Mouse (Mus musculus) cerebellum, adult 18-20 months (tissue): Measurements from ENCODE around the gene N4bp2.
"Not testable (repeated sequence)": the region's sequence is repeated elsewhere in the genome, so short reads cannot be mapped to it uniquely, and the experiment has no call there.

Experiments used
- DNase-seq, 2 experiments: peaks; one replicate each; pipeline ENCODE4 v3.0.0; 2021

Gene N4bp2

DNA sequence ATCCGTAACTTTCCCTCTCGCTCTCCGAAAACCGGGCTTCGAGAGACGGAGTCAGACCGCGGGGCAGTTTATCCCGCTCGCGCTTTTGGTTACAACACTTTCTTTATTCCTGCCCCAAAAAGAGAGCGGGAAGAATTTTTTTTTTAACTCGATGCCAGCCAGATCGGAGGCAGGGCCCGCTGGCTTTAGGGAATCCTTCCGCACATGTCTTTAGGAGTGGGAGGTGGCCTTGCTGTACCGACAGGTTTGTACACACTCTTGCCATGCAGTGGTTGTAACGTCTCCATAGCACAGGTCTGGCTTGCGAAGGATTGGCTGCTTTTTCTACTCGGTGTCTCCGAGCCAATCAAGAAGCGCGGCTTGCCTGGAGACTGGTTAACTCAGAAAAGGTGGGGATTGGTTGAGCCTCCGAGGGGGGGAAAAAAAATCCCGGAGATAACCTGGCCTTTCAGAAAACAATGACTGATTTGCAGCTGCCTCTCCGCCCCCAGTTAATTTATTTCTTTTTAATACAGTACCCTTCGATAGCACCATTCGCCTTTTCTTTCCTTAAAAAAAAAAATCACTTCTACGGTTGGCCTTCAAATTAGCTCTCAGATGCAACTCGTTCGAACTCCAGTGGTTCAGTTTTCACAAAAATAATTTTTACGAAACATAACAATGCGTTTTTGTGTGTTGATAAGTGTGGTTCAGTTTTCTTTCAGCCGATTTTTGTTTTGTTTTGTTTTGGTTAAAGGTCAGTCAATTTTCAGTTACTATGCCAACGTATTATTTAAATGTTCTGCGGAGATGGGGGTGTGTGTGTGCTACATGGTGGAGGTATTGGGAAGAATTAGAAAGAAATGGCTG is 1.7 kb downstream of the N4bp2 start:
- peak; percentile 81 to 92 for DNase-seq

GRCm38 (mm10) chr5:65765635-65765911 is 2.3 kb downstream of the N4bp2 start:
- no peak for DNase-seq

DNA sequence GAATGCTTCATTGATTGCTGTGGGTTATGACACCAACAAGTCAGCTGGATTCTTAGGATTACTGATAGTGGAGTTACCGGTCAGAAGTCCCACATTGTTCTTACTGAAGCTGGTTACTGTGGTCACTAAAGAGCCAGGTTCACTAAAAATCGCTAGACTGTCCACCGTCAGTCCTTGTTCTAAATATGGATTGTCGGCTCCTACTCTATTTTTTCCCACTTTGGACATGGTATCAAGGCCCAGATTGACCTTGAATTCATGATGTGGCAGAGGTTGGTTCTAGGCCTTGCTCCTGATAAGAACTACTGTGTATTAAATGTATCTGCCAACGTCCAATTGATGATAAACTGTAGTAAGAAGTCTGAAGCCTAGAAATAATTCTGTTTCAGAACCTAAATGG is 4.7 kb downstream of the N4bp2 start:
- DNase-seq, result no peak

DNA sequence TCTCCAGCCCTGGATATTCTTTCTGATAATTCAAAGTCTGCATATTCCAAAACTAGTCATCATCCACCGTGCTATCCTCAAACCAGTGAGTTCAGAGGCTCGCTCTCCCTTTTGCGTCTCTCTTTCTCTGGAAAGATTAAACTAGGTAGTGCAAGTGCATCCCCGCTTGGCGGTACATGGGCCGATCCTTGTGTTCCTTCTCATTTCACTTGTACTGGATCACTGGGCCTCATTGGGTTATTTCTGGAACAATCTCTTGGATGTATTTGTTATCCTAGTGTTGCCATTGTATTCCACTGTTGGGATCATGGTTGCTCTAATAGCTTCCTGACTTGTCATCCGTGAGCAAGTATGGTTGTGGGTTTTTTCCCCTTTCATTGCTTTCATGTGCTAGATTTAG is 6.7 kb downstream of the N4bp2 start:
- no peak for DNase-seq

- DNase-seq, result no peak
Measured at GRCm38 (mm10) chr5:65770493-65770892, 7.2 kb downstream of the N4bp2 start.

- not testable (repeated sequence) for DNase-seq
Measured at GRCm38 (mm10) chr5:65773957-65774356, 10.6 kb downstream of the N4bp2 start.

DNA sequence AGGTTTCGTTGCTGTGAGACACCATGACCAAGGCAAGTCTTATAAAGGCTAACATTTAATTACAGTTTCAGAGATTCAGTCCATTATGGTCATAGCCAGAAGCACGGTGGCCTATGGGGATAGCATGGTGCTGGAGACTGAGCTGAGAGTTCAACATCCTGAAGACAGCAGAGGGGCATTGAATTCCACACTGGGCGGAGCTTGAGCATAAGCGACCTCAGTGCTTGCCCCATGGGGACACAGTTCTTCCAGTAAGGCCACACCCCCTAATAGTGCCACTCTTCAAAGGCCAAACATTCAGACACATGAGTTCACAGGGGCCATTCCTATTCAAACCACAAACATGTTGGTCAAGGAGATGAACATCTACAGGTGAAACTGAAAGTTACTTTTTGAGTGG is 12.8 kb downstream of the N4bp2 start:
- no peak for DNase-seq

- no peak for DNase-seq
Measured at GRCm38 (mm10) chr5:65776907-65777306, 13.6 kb downstream of the N4bp2 start.

DNA sequence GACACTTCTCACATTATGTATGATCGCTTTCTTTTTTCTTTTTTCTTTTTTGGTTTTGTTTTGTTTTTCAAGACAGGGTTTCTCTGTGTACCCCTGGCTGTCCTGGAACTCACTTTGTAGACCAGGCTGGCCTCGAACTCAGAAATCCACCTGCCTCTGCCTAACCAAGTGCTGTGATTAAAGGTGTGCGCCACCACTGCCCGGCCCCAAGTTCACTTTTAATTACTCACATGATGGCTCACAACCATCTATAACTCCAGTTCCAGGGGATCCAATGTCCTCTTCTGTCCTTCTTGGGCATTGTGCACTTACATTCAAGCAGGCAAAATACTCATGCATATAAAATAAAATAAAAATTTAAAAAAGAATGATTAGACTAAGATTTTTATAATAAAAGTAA is 15.7 kb downstream of the N4bp2 start:
- DNase-seq, result not testable (repeated sequence)

- DNase-seq, result no peak
Measured at GRCm38 (mm10) chr5:65779401-65780063, 16.2 kb downstream of the N4bp2 start.

DNA sequence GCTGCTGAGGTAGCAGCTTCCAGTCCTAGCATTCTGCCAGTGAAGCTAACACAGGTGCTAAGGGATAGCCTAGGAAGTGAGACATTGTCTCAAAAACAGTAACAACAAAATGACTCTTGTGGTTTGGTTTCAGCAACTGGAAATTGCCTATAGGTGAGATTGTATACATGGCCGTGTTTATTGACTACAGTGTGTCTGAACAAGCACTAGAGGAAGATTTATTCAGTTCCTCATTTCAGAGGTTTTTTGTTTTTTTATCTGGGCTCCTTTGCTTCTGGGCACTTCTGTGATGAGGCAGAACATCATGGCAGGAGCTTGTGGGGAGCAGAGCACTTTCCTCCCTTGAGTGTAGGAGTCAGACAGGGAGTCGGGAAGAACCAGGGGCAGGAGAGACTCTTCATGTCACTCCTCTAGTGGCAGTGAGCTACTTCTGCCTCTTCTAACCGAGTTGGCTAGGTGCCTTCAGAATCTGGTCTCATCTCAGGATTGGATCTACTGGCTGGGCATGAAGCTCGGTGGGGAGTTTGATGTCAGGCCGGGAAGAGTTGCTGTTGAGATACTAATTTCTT is 17.9 kb downstream of the N4bp2 start:
- DNase-seq, result no peak

GRCm38 (mm10) chr5:65781769-65782715 is 18.7 kb downstream of the N4bp2 start:
- DNase-seq, result no peak

DNA sequence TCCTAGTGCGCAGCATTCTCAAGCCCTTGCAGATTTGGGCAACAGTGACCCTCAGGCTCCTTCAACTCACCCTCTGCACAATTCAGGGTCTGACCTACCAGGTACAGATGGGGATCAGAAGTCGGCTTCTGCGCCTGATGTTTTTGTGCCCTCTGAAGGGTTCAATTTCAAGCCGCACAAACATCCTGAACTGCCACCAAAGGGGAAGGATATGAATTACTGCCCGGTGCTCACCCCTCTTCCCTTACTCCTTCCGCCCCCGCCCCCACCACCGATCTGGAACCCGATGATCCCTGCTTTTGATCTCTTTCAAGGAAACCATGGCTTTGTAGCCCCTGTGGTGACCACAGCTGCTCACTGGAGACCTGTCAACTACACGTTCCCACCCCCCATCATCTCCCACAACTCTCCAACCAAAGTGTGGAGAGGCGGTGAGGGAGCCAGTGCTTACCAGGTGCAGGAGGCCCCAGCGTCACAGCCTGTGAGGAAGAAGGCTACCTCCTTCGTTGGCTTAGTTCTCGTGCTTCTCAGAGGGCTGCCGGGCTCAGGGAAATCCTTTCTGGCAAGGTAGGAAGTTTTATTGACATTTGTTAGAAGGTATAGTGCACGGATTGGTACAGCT is 27.4 kb downstream of the N4bp2 start:
- no peak for DNase-seq

GRCm38 (mm10) chr5:65794202-65794601 is 30.9 kb downstream of the N4bp2 start:
- no peak for DNase-seq

GRCm38 (mm10) chr5:65794702-65795101 is 31.4 kb downstream of the N4bp2 start:
- no peak for DNase-seq

GRCm38 (mm10) chr5:65795293-65795993 is 32.1 kb downstream of the N4bp2 start:
- no peak for DNase-seq

GRCm38 (mm10) chr5:65795994-65796298 is 32.6 kb downstream of the N4bp2 start:
- DNase-seq, result no peak

DNA sequence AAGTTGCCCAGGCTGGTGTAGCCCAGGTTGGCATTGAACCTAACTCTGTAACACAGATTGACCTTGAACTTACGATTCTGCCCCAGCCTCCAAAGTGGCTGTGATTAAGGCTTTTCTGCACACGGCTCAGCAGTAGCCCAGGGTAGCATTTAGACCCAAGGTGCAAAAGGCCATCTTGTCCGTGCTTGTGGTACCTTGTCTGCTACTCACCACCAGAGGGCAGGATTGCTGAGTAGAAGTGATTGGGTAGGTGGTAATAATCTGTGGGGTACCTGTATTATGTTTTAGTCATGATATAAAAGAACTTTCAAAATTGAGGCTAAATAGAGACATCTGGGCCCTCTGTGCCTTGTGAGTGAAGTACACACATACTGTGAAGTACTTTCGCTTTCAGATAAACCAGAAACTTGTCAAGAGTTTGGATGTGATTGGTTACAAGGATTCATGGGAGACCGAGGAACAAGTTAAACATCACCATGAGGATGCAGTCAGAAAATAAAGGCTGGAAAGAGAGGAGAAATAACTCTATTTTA is 60.3 kb downstream of the N4bp2 start:
- peak in 1 of 2 experiments; percentile 7 for DNase-seq

- DNase-seq, result no peak
Measured at GRCm38 (mm10) chr5:65826476-65826875, 63.2 kb downstream of the N4bp2 start.

DNA sequence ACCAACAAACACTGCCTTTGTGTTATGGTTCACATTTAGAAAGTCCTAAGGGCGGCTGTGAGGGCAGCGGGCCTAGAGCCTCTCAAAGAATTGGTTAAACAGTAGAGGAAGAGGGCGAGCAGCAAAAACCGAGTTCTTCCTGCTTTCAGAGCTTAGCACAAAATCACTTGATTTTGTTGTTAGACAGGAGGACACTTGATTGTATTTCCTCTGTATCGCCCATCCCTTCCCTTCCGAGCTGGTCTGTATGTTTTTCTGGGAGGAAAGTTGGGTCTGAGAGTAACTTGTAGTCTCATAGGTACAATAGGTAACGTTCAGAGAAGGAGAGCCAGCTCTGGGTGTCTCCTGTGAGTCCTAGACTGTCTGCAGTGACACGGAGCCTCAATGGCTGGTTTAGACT is 63.8 kb downstream of the N4bp2 start:
- DNase-seq, result no peak

GRCm38 (mm10) chr5:65828261-65828660 is 64.9 kb downstream of the N4bp2 start:
- no peak for DNase-seq

DNA sequence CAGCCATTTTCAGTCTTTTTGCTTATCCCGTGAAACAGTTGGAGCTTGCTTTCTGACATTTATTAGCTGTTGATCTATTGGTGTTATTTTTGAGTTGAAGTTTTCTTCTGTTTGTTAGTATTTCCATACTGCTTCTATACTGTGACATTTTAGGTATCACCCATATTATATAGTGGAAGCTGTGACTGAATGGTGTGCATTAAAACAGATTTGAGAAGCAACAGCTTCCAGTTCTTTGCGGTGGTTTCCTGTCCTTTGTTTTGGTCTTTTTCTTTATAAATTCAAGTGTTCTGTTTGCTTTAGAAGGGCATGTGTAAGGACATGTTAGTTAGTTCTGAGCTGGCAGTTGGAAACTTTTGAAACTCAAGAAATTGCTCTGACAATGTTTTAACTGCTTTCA is 65.7 kb downstream of the N4bp2 start:
- no peak for DNase-seq
